Mouse (Mus musculus): ENCODE data around the gene Trim29. TPM values are rescaled to one million over a fixed set of nuclear protein-coding genes. Genes with fewer than 3 reads are reported as not detected.

Gene Trim29
- polyA plus RNA-seq, 1 experiment from 2014 or later = 2.4 TPM

DNA sequence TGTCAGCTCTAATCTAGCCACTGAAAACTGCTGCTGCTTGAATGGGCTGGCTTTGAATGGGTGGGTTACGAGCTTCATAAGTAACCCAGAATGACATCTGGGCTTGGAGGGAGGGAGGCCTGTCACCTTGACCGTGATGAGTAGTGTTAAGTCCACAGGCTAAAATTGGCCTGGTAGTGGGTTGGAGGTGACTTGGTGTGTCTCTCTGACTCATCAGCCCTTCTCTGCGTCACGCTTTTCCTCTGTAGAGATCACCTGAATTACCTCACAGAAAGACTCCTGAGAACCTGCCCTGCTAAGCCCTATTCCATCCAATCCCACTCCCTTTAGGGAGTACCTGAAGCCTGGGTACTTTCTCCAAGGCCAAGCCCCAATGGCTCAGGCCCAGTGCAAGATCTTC lies 12.0 kb downstream of the Trim29 start:
- Histone ChIP-seq H3K27ac (ENCODE audit: low read depth, low read length) (no peak overlapping the region), H3K36me3 (ENCODE audit: control insufficient read depth, insufficient read depth, low read length) (no peaks in the 10 kb centered on the region), H3K27me3 (ENCODE audit: control insufficient read depth, insufficient read depth, low read length) (no peaks in the 10 kb centered on the region), H3K9me3 (ENCODE audit: control insufficient read depth, low read length) (no peaks in the 10 kb centered on the region), H3K4me1 (ENCODE audit: control insufficient read depth, insufficient read depth, low read length) (no peaks in the 10 kb centered on the region), H3K4me3 (ENCODE audit: low read depth, low read length) (no peak overlapping the region), H3K9ac (ENCODE audit: low read length) (no peak overlapping the region), H3K4me2 (ENCODE audit: low read depth) (no peak overlapping the region)
- ATAC-seq (ENCODE audit: insufficient read depth, low FRiP score, low TSS enrichment) (no peak), DNase-seq (ENCODE audit: low spot score) (no peak)
- WGBS = 93% methylated on average over 4 of the region's 4 CpGs

DNA sequence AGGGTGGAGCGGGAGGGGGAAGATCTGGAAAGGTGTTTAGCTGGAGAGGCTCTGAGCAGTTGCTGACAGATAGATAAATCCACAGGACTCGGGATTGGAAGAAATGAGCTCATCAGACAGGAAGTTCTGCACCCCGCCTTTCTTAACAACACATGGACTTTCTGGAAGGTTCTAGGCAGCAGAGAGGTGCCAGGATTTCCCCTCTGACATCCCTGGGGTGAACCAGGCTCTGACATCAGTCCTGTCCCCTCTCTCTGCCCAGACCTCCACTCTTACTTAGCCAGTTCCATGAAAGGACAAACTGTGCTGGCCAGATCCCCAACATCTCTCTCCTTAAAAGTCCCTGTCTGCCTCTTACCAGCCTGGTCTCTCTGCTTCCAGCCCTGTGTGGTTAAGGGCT lies 14.8 kb downstream of the Trim29 start:
- no peak overlapping the region for H3K9ac ChIP-seq (ENCODE audit: low read length)
- DNase-seq (ENCODE audit: low spot score) = no peak
- no peaks in the 10 kb centered on the region for H3K4me1 ChIP-seq (ENCODE audit: control insufficient read depth, insufficient read depth, low read length)
- no peaks in the 10 kb centered on the region for H3K9me3 ChIP-seq (ENCODE audit: control insufficient read depth, low read length)
- no peaks in the 10 kb centered on the region for H3K36me3 ChIP-seq (ENCODE audit: control insufficient read depth, insufficient read depth, low read length)
- no peak for ATAC-seq (ENCODE audit: insufficient read depth, low FRiP score, low TSS enrichment)
- no peak overlapping the region for H3K4me3 ChIP-seq (ENCODE audit: low read depth, low read length)
- WGBS = 80% methylated on average over 3 of the region's 3 CpGs
- H3K4me2 ChIP-seq (ENCODE audit: low read depth) = no peak overlapping the region
- H3K27me3 ChIP-seq (ENCODE audit: control insufficient read depth, insufficient read depth, low read length) = no peaks in the 10 kb centered on the region
- no peak overlapping the region for H3K27ac ChIP-seq (ENCODE audit: low read depth, low read length)

DNA sequence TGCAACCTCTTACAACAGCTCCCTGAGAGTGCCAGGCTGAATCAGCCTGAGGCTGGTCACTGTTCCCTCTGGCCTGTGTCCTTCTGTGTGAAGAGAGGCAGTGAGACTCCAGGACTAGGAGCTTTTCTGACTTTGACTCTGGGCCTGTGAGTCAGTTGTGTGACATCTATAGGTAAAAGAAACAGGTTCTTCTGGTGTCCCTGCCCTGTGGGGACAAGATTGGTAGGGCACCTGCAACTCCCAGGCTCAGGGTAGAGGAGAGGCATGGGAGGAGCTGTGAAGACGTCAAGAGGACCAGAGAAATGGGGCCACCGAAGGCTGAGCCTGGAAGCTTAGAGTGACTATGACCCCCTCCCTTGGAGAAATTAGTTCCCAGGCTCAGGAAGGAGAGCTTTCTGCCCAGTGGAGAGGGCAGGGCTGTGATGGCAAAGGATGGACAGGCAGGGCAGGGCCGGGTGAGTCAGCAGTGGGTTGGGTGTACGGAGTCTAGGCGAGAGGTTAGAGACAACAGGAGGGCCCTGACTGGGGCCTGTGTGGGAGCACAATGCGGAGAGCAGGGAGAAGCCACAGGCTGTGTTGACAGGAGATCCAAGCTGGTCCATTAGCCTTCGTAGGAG lies 15.5 kb downstream of the Trim29 start:
- H3K27me3 ChIP-seq (ENCODE audit: control insufficient read depth, insufficient read depth, low read length) = no peaks in the 10 kb centered on the region
- WGBS = 77% methylated on average over 7 of the region's 7 CpGs
- ATAC-seq (ENCODE audit: insufficient read depth, low FRiP score, low TSS enrichment) (no peak), DNase-seq (ENCODE audit: low spot score) (no peak)
- no peak overlapping the region for H3K9ac ChIP-seq (ENCODE audit: low read length)
- no peaks in the 10 kb centered on the region for H3K36me3 ChIP-seq (ENCODE audit: control insufficient read depth, insufficient read depth, low read length)
- no peaks in the 10 kb centered on the region for H3K4me1 ChIP-seq (ENCODE audit: control insufficient read depth, insufficient read depth, low read length)
- H3K4me2 ChIP-seq (ENCODE audit: low read depth) = no peak overlapping the region
- H3K27ac ChIP-seq (ENCODE audit: low read depth, low read length) = no peak overlapping the region
- H3K9me3 ChIP-seq (ENCODE audit: control insufficient read depth, low read length) = no peaks in the 10 kb centered on the region
- H3K4me3 ChIP-seq (ENCODE audit: low read depth, low read length) = no peak overlapping the region

DNA sequence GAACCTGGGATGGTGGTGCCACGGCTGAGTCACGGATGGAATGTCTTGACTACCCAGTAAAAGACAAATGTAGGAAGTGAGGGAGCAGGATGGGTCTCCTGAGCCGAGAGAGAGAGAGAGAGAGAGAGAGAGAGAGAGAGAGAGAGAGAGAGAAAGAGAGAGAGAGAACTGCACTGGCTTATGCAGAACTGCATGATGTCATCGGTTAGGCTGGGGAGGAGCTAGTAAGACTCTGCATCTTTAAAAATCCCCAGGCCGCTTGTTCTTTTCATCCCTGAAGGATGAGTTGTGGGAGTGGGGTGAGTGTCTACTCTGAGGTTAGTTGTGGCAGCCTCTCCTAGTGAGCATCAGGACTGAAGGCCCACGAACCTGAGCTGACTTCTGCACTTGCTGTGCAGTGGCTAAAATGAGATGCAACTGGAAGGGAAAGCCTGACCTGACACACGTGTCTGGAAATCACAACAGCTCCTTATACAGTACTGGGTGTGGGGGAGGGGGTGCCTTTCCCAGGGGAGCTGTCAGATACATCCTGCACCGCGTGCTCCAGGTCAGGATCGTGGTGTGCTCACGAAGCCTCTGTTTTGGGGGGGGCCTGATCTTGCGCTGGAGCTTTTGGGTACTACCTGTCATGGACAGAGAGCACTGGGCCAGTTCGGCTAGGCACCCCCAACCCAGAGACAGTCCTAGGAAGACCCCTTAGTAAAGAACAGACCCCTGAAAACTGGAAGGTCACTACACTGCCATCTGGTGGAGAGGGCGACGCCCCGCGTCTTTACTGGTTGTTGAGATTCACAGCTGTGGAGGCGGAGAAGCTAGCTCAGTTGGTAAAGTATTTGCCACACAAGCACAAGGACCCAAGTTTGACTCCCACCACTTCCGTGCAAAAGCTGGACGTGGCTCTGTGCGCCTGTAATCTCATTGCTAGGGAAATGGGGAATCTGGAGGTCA lies 16.8 kb downstream of the Trim29 start:
- WGBS = 47% methylated on average over 21 of the region's 21 CpGs
- no peaks in the 10 kb centered on the region for H3K9me3 ChIP-seq (ENCODE audit: control insufficient read depth, low read length)
- no peaks in the 10 kb centered on the region for H3K4me1 ChIP-seq (ENCODE audit: control insufficient read depth, insufficient read depth, low read length)
- H3K27ac ChIP-seq (ENCODE audit: low read depth, low read length) = no peak overlapping the region
- ATAC-seq (ENCODE audit: insufficient read depth, low FRiP score, low TSS enrichment) = no peak
- H3K36me3 ChIP-seq (ENCODE audit: control insufficient read depth, insufficient read depth, low read length) = no peaks in the 10 kb centered on the region
- no peak overlapping the region for H3K4me2 ChIP-seq (ENCODE audit: low read depth)
- H3K9ac ChIP-seq (ENCODE audit: low read length) = no peak overlapping the region
- H3K27me3 ChIP-seq (ENCODE audit: control insufficient read depth, insufficient read depth, low read length) = no peaks in the 10 kb centered on the region
- DNase-seq (ENCODE audit: low spot score) = peak; percentile 59
- no peak overlapping the region for H3K4me3 ChIP-seq (ENCODE audit: low read depth, low read length)

DNA sequence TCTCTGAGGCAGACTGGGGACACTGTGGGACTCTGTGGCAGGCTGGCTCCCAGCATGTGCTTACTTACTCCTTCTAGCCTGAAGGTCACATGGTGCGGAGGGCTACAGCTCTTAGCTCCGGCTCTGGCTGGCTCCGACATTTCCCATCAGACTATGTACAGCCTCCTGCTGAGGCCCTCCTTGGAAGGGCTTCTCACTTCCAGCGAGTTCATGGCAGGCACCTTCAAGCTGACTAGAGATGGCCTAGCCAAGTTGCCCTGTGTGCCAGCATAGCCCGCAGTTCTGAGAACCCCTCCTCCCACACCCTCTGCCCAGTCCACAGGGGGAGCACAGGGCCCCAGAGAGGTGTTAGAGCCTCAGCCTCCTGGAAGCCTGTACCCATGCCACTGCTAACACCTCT lies 19.8 kb downstream of the Trim29 start:
- Histone ChIP-seq H3K9ac (ENCODE audit: low read length) (no peak overlapping the region), H3K36me3 (ENCODE audit: control insufficient read depth, insufficient read depth, low read length) (no peaks in the 10 kb centered on the region), H3K4me1 (ENCODE audit: control insufficient read depth, insufficient read depth, low read length) (no peaks in the 10 kb centered on the region), H3K4me2 (ENCODE audit: low read depth) (no peak overlapping the region), H3K27me3 (ENCODE audit: control insufficient read depth, insufficient read depth, low read length) (no peaks in the 10 kb centered on the region), H3K4me3 (ENCODE audit: low read depth, low read length) (no peak overlapping the region), H3K27ac (ENCODE audit: low read depth, low read length) (no peak overlapping the region), H3K9me3 (ENCODE audit: control insufficient read depth, low read length) (no peaks in the 10 kb centered on the region)
- WGBS = 46% methylated on average over 5 of the region's 5 CpGs
- no peak for ATAC-seq (ENCODE audit: insufficient read depth, low FRiP score, low TSS enrichment)
- DNase-seq (ENCODE audit: low spot score) = no peak

DNA sequence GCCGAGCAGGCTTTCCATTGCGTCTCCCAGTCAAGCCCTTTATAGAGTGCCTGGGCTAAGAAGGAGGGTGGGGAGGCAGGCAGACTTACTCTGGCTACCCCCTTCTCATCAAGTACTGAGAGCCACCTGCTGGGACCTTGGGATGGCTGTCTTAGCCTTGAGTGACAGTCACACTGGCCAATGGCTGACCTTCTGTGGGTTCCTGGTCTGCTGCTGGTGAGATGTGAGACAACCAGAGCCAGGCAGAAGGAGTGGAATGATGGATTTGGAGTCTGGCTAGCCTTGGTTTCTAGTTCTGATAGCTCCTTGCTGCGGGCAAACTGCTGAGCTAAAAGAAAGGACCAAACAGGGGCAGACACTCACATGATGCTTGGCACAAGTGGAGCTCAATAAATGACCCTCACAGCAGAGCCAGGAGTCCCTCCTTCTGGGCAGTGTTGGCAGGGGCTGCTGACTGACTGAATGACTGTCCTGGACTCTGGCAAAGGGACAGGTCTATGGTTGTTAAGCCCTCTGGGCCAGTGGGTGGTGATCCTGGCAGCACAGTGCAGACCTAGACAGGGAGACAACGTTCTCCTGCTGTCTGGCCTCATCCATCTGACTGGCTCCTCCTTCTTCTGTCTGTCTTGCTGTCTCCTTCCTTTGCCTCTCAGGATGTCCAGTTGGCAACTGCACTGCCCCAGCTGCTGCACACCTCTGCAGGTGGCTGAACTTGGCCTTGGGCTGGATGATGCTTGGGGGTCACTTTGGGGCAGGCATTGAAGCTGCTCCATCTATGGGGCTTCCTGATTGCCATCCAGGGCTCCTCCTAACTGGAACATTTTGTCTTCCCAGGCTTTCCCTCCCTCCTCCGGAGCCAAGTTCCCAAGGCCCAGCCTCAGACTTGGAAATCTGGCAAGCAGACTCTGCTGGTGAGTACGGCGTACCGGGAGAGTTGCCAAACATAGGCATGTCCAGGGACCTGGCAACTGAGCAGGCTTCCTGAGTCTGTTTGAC lies 21.1 kb downstream of the Trim29 start:
- Histone ChIP-seq H3K4me1 (ENCODE audit: control insufficient read depth, insufficient read depth, low read length) (no peaks in the 10 kb centered on the region), H3K4me2 (ENCODE audit: low read depth) (no peak overlapping the region), H3K9ac (ENCODE audit: low read length) (no peak overlapping the region), H3K27me3 (ENCODE audit: control insufficient read depth, insufficient read depth, low read length) (no peaks in the 10 kb centered on the region), H3K27ac (ENCODE audit: low read depth, low read length) (no peak overlapping the region), H3K36me3 (ENCODE audit: control insufficient read depth, insufficient read depth, low read length) (no peaks in the 10 kb centered on the region), H3K4me3 (ENCODE audit: low read depth, low read length) (no peak overlapping the region), H3K9me3 (ENCODE audit: control insufficient read depth, low read length) (no peaks in the 10 kb centered on the region)
- ATAC-seq (ENCODE audit: insufficient read depth, low FRiP score, low TSS enrichment) (no peak), DNase-seq (ENCODE audit: low spot score) (no peak)
- WGBS = 83% methylated on average over 8 of the region's 8 CpGs

DNA sequence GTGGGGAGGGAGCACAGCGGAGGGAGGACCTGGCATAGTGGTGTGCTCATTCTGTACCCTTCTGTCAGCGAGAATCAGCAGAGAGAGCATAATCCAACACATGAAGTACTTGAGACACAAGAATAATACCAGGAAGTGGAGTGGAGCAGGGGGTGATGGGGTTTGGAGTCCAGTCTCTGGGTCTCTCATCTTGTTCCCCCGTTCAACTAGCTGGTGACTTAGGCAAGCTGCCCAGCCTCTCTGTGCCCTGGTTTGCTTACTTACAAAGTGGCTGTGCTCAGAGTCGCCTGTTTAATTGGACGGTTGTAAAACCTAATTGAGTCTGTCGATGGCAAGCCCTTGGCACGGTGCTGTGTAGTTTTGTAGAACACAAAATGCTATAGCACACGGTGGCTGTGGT lies 23.8 kb downstream of the Trim29 start:
- no peaks in the 10 kb centered on the region for H3K4me1 ChIP-seq (ENCODE audit: control insufficient read depth, insufficient read depth, low read length)
- no peak for ATAC-seq (ENCODE audit: insufficient read depth, low FRiP score, low TSS enrichment)
- H3K27me3 ChIP-seq (ENCODE audit: control insufficient read depth, insufficient read depth, low read length) = no peaks in the 10 kb centered on the region
- 51% methylated on average over 8 of the region's 8 CpGs for WGBS
- H3K9ac ChIP-seq (ENCODE audit: low read length) = no peak overlapping the region
- no peaks in the 10 kb centered on the region for H3K9me3 ChIP-seq (ENCODE audit: control insufficient read depth, low read length)
- no peaks in the 10 kb centered on the region for H3K36me3 ChIP-seq (ENCODE audit: control insufficient read depth, insufficient read depth, low read length)
- no peak overlapping the region for H3K4me3 ChIP-seq (ENCODE audit: low read depth, low read length)
- DNase-seq (ENCODE audit: low spot score) = no peak
- no peak overlapping the region for H3K4me2 ChIP-seq (ENCODE audit: low read depth)
- no peak overlapping the region for H3K27ac ChIP-seq (ENCODE audit: low read depth, low read length)

DNA sequence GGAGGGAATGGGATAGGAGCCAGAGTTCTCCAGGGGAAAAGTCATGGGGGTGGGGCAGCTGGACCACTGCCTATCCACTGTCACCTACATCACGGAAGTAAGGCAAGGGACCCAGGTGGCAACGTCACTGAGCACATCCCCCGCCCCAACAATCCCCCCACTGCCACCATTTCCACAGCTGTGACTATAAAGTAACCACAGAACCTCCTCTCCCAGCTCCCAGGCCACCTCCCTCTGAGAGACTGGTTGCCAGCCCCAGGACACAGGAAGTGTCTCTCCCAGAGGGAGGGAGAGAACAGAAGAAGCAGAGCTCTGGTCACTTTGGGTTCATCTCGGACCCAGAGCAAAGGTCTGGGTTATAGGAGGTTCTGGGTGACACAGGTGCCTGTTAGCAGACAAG lies 27.0 kb downstream of the Trim29 start:
- Histone ChIP-seq H3K4me1 (ENCODE audit: control insufficient read depth, insufficient read depth, low read length) (no peaks in the 10 kb centered on the region), H3K27me3 (ENCODE audit: control insufficient read depth, insufficient read depth, low read length) (no peaks in the 10 kb centered on the region), H3K4me3 (ENCODE audit: low read depth, low read length) (no peak overlapping the region), H3K9me3 (ENCODE audit: control insufficient read depth, low read length) (no peaks in the 10 kb centered on the region), H3K4me2 (ENCODE audit: low read depth) (no peak overlapping the region), H3K27ac (ENCODE audit: low read depth, low read length) (no peak overlapping the region), H3K9ac (ENCODE audit: low read length) (no peak overlapping the region), H3K36me3 (ENCODE audit: control insufficient read depth, insufficient read depth, low read length) (no peaks in the 10 kb centered on the region)
- no peak for ATAC-seq (ENCODE audit: insufficient read depth, low FRiP score, low TSS enrichment)
- no peak for DNase-seq (ENCODE audit: low spot score)
- 63% methylated on average over 4 of the region's 4 CpGs for WGBS
